Mouse (Mus musculus) small intestine, adult 2 months (tissue): ENCODE data around the gene Dnajc4.

Experiments
- CTCF ChIP-seq: fragments of 200-500 bp; IDR thresholded peaks from 2 replicates; pipeline ENCODE4 v1.5.1; 2012; ENCODE audit warnings: low read depth, mild to moderate bottlenecking, control low read depth, inconsistent platforms, low read length, moderate library complexity, mixed read lengths; ENCODE audit not compliant: insufficient replicate concordance, insufficient read length; ENCODE audit errors: extremely low read depth
- POLR2A ChIP-seq: fragments of 200-500 bp; IDR thresholded peaks from 2 replicates; pipeline ENCODE4 v1.6.1; 2012; ENCODE audit warnings: low read depth, mild to moderate bottlenecking, control low read depth, inconsistent platforms, low read length, moderate library complexity

DNA sequence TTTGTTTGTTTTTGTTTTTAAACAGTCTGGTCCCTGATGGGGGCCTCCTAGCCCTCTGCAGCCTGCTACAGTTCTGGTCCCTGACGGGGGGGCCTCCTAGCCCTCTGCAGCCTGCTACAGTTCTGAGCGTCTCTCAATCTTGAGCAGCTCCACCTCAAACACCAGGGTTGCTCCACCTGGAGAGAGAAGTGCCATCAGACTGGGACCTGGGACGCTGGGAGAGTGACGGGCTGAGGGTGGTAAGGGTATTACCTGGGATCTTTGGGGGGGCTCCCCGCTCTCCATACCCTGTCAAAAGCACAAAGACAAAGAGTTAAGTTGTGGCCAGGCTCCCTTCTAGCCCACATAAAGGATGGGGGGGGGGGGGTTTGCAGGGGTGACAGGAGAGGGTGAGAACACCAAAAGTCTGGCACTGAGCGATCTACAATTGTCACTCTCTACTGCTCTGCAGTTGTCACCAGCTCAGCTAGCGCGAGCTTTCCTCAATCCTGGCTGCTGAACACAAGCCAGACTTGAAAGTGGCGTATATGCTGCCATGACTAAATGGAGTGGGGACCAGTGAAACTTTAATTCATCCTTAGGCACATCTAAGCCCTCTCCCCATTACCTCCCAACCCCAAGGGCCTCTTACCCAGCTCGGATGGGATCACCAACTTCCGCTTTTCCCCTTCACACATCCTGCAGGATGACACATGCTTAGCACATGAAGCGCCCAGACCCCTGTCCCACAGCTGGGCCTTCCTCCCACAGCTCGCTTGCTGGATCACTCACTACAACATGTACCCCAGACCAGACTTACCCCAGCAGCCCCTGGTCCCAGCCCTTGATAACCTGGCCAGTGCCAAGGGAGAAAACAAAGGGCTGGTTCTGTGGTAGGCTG is 14.4 kb downstream of the Dnajc4 start:
- TF ChIP-seq POLR2A (no peak), CTCF (no peak)
